Mouse (Mus musculus): ENCODE results near the gene 4930502E18Rik.
"Not testable (repeated sequence)": the region's sequence is repeated elsewhere in the genome, so short reads cannot be mapped to it uniquely, and the experiment has no call there.

- not testable (repeated sequence) for TF ChIP-seq CTCF (IDR thresholded peaks at IDR 0.05; ENCODE audit: low read depth, low read length); POLR2A (IDR thresholded peaks at IDR 0.05; ENCODE audit: borderline replicate concordance, low read depth, low read length)
Measured at GRCm38 (mm10) chrX:53676943-53677342, 47.7 kb upstream of the 4930502E18Rik start.
